ENCODE assay signal across 23 mouse cellular contexts in the genomic region with DNA sequence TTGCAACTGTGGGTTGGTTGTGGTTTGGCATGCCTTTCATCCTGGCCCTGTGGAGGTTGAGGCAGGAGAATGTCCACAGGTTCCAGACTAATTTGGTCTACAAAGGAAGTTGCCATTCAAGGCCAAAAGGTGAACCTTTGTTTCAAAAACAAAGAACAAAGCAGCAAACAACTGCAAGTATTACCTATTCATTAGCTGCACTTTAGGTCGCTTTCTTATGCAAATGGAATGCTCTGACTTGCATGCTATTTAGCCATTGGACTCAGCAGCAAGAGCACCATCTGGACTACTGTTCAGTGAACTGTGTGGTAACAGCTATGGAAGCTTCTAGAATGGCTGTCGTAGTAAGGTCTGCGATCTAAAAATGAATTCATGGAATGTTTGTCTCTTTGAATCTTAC. TPM values are rescaled to one million over a fixed set of nuclear protein-coding genes. Genes with fewer than 3 reads are reported as not detected.
A peak's percentile ranks its signal among the peaks of the same experiment; 100 is the strongest.
DNase-seq lines count a peak whose midpoint lies in the region; ATAC-seq and TF ChIP-seq lines count a peak whose summit lies in the region.
"Had no signal": no experiment of that assay in that cellular context is flagged by ENCODE, and none has a peak within 500 bp of the region (broad histone marks: within the 10 kb centered on the region; RNA-seq: fewer than 3 reads in every experiment).

No protein-coding gene starts in this region.

- no peak for TF ChIP-seq CTCF in heart, postnatal 0 days (IDR thresholded peaks at IDR 0.05; ENCODE audit: low read depth)

- H3K27ac ChIP-seq in forebrain, embryonic 15.5 days (replicated peaks), result no peak overlapping the region
- H3K27ac ChIP-seq in forebrain, embryonic 10.5 days, result no peak overlapping the region
- H3K27ac ChIP-seq in heart, postnatal 0 days (ENCODE audit: low read depth), result peak overlapping the region; percentile 89
- H3K27ac ChIP-seq in heart, embryonic 12.5 days (ENCODE audit: poor library complexity, severe bottlenecking), result no peak overlapping the region
- H3K27ac ChIP-seq: embryonic facial prominence, embryonic 12.5 days; hindbrain, embryonic 12.5 days; left cerebral cortex, adult 2 months; limb, embryonic 10.5 days had no signal

- H3K4me1 ChIP-seq in forebrain, embryonic 15.5 days, result peaks cover 7% of the 10 kb centered on the region; the same call in 1 of the 2 replicates
- H3K4me1 ChIP-seq in forebrain, embryonic 10.5 days, result peaks cover 11% of the 10 kb centered on the region
- H3K4me1 ChIP-seq in heart, postnatal 0 days (ENCODE audit: control insufficient read depth, insufficient read depth), result peaks cover 41% of the 10 kb centered on the region
- peaks cover 37% of the 10 kb centered on the region for H3K4me1 ChIP-seq in heart, embryonic 12.5 days (replicated peaks)
- H3K4me1 ChIP-seq: embryonic facial prominence, embryonic 12.5 days; hindbrain, embryonic 12.5 days; limb, embryonic 10.5 days had no signal

- DNase-seq in forebrain, embryonic 10.5 days (ENCODE audit: extremely low spot score, low spot score), result no peak
- no peak for DNase-seq in heart, postnatal 0 days (ENCODE audit: low spot score)
- DNase-seq in Muller cell, postnatal 12 days (ENCODE audit: inconsistent ontology term), result peak; percentile 68
- DNase-seq in retina, postnatal 1 day, result peak; percentile 40
- DNase-seq in adrenal gland, postnatal 25 days, result no peak
- DNase-seq: adrenal gland, adult 2 months; cerebellum, adult 9-11 months; kidney, adult 9 months; kidney, postnatal 4 days; layer of hippocampus, adult 9-11 months; liver, postnatal 0 days; lung, postnatal 14 days; midbrain, embryonic 14.5 days; right cerebral cortex, postnatal 25 days; thymus, postnatal 36 days had no signal

- H3K27me3 ChIP-seq in forebrain, embryonic 15.5 days, result no peaks in the 10 kb centered on the region
- no peaks in the 10 kb centered on the region for H3K27me3 ChIP-seq in forebrain, embryonic 10.5 days (ENCODE audit: poor library complexity, severe bottlenecking)
- no peaks in the 10 kb centered on the region for H3K27me3 ChIP-seq in heart, postnatal 0 days (ENCODE audit: control insufficient read depth, insufficient read depth, low read length)
- H3K27me3 ChIP-seq in heart, embryonic 12.5 days (replicated peaks), result no peaks in the 10 kb centered on the region
- H3K27me3 ChIP-seq: embryonic facial prominence, embryonic 12.5 days; hindbrain, embryonic 12.5 days; megakaryocyte, embryonic 14.5 days had no signal

- no peaks in the 10 kb centered on the region for H3K36me3 ChIP-seq in forebrain, embryonic 15.5 days
- no peaks in the 10 kb centered on the region for H3K36me3 ChIP-seq in forebrain, embryonic 10.5 days (replicated peaks)
- H3K36me3 ChIP-seq in heart, postnatal 0 days (replicated peaks; ENCODE audit: control insufficient read depth, insufficient read depth, low read length), result no peaks in the 10 kb centered on the region
- H3K36me3 ChIP-seq in heart, embryonic 12.5 days, result no peaks in the 10 kb centered on the region
- H3K36me3 ChIP-seq: embryonic facial prominence, embryonic 12.5 days; hindbrain, embryonic 12.5 days; limb, embryonic 10.5 days had no signal

- no peak overlapping the region for H3K9ac ChIP-seq in forebrain, embryonic 15.5 days (replicated peaks)
- no peak overlapping the region for H3K9ac ChIP-seq in heart, postnatal 0 days (replicated peaks; ENCODE audit: low read depth, low read length)
- no peak overlapping the region for H3K9ac ChIP-seq in heart, embryonic 12.5 days
- H3K9ac ChIP-seq: embryonic facial prominence, embryonic 12.5 days; hindbrain, embryonic 12.5 days; liver, postnatal 0 days had no signal

- no peak overlapping the region for H3K4me3 ChIP-seq in forebrain, embryonic 15.5 days
- no peak overlapping the region for H3K4me3 ChIP-seq in forebrain, embryonic 10.5 days
- H3K4me3 ChIP-seq in heart, postnatal 0 days (ENCODE audit: low read depth, low read length), result no peak overlapping the region
- no peak overlapping the region for H3K4me3 ChIP-seq in heart, embryonic 12.5 days
- H3K4me3 ChIP-seq: embryonic facial prominence, embryonic 12.5 days; erythroblast, embryonic 14.5 days; hindbrain, embryonic 12.5 days; left cerebral cortex, adult 2 months; limb, embryonic 10.5 days; megakaryocyte, embryonic 14.5 days had no signal

- H3K9me3 ChIP-seq in forebrain, embryonic 15.5 days, result no peaks in the 10 kb centered on the region
- H3K9me3 ChIP-seq in forebrain, embryonic 10.5 days, result no peaks in the 10 kb centered on the region
- no peaks in the 10 kb centered on the region for H3K9me3 ChIP-seq in heart, postnatal 0 days (replicated peaks; ENCODE audit: control insufficient read depth, low read length)
- no peaks in the 10 kb centered on the region for H3K9me3 ChIP-seq in heart, embryonic 12.5 days (replicated peaks)
- H3K9me3 ChIP-seq: embryonic facial prominence, embryonic 12.5 days; hindbrain, embryonic 12.5 days; limb, embryonic 10.5 days had no signal

- H3K4me2 ChIP-seq in forebrain, embryonic 15.5 days (replicated peaks), result no peak overlapping the region
- no peak overlapping the region for H3K4me2 ChIP-seq in heart, postnatal 0 days (ENCODE audit: low read depth, low read length)
- H3K4me2 ChIP-seq in heart, embryonic 12.5 days, result no peak overlapping the region
- H3K4me2 ChIP-seq: embryonic facial prominence, embryonic 12.5 days; hindbrain, embryonic 12.5 days had no signal

- no peak for TF ChIP-seq EP300 in heart, postnatal 0 days (IDR thresholded peaks at IDR 0.05; ENCODE audit: low read depth)

- peak; percentile 60; the same call in 1 of the 2 replicates for ATAC-seq in forebrain, embryonic 15.5 days (replicated peaks)
- ATAC-seq in heart, postnatal 0 days (ENCODE audit: insufficient read depth, low read depth), result no peak
- no peak for ATAC-seq in heart, embryonic 12.5 days (ENCODE audit: insufficient number of reproducible peaks, low FRiP score)
- ATAC-seq: liver, postnatal 0 days had no signal

- 17% methylated on average over 3 of the region's 3 CpGs for WGBS in forebrain, embryonic 15.5 days
- 68% methylated on average over 3 of the region's 3 CpGs for WGBS in forebrain, embryonic 10.5 days
- WGBS in heart, postnatal 0 days, result 69% methylated on average over 3 of the region's 3 CpGs
- 82% methylated on average over 3 of the region's 3 CpGs for WGBS in heart, embryonic 12.5 days

RNA-seq across cellular contexts. Expression of gene Slain2, which starts 11.8 kb away (rescaled TPM):
- polyA plus RNA-seq in forebrain, embryonic 15.5 days (2015; fragmentation: Nextera tagmentation; extraction: Ambion mirVana), result 17.9 and 18.4 TPM in 2 replicates
- polyA plus RNA-seq in forebrain, embryonic 10.5 days (2016; fragmentation: Nextera tagmentation; extraction: Ambion mirVana), result 12.9 and 14.4 TPM in 2 replicates
- total RNA-seq in heart, postnatal 0 days (2014; rRNA removed; ENCODE audit: low replicate concordance), result 80.9 and 85.3 TPM in 2 replicates
- 19.8 and 20.0 TPM in 2 replicates for polyA plus RNA-seq in heart, postnatal 0 days (2015; fragmentation: Nextera tagmentation; extraction: Ambion mirVana)
- polyA plus RNA-seq in heart, embryonic 12.5 days (2016; fragmentation: Nextera tagmentation; extraction: Ambion mirVana), result 31.4 and 32.6 TPM in 2 replicates
- total RNA-seq in adrenal gland, postnatal 25 days (2021), result 57.9 and 59.1 TPM in 2 replicates

RNA-seq across cellular contexts. Expression of gene Tec, which starts 34.0 kb away (rescaled TPM):
- polyA plus RNA-seq in forebrain, embryonic 15.5 days (2015; fragmentation: Nextera tagmentation; extraction: Ambion mirVana), result 3.5 and 3.7 TPM in 2 replicates
- polyA plus RNA-seq in forebrain, embryonic 10.5 days (2016; fragmentation: Nextera tagmentation; extraction: Ambion mirVana), result 2.0 and 2.5 TPM in 2 replicates
- 4.2 and 11.1 TPM in 2 replicates for total RNA-seq in heart, postnatal 0 days (2014; rRNA removed; ENCODE audit: low replicate concordance)
- 16.2 TPM in 2 replicates for polyA plus RNA-seq in heart, postnatal 0 days (2015; fragmentation: Nextera tagmentation; extraction: Ambion mirVana)
- 17.1 TPM in 2 replicates for polyA plus RNA-seq in heart, embryonic 12.5 days (2016; fragmentation: Nextera tagmentation; extraction: Ambion mirVana)
- total RNA-seq in adrenal gland, postnatal 25 days (2021), result 2.1 and 2.3 TPM in 2 replicates
- polyA plus RNA-seq: erythroblast, embryonic 14.5 days had no signal

Comparison
In these comparisons a context has a peak if more than half of its experiments do, and no peak if none do; other contexts are left out.
1. DNase-seq: peak in Muller cell, postnatal 12 days (single experiment) and retina, postnatal 1 day (single experiment); none in forebrain, embryonic 10.5 days (single experiment), heart, postnatal 0 days (single experiment) and adrenal gland, postnatal 25 days (single experiment).